Mouse (Mus musculus): ENCODE data around the gene Ptch2.

DNA sequence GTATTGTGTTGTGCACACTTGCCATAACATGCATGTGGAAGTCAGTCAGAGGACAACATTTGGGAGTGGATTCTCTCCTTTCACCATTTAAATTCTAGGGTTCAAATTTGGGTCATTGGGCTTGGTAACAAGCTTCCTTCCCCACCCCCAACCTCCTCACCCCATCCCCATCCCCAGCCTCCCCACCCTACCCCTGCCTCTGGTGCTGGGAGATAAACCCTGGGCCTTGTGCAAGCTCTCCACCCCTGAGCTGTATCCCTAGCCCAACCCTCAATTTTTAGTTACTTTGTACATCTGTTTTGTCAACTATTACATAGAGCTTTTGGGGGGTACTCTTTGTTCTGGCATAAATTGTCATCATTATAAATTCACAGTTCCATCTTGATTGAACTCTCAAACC lies 39.8 kb upstream of the Ptch2 start:
- no peak for TF ChIP-seq CTCF (conservative IDR thresholded peaks at IDR 0.05; ENCODE audit: insufficient read depth, insufficient read length, low read depth, low read length)
- no peak for TF ChIP-seq POLR2A (IDR thresholded peaks at IDR 0.05; ENCODE audit: low read depth, low read length)

Measured in kidney, adult 2 months (tissue).